Mouse (Mus musculus): ENCODE results near the gene Gm4952. TPM values are rescaled to one million over a fixed set of nuclear protein-coding genes. Genes with fewer than 3 reads are reported as not detected.
A peak's percentile ranks its signal among the peaks of the same experiment; 100 is the strongest.

Gene Gm4952
- not detected in 2 replicates for polyA plus RNA-seq (2016; fragmentation: Nextera tagmentation; extraction: Ambion mirVana)

DNA sequence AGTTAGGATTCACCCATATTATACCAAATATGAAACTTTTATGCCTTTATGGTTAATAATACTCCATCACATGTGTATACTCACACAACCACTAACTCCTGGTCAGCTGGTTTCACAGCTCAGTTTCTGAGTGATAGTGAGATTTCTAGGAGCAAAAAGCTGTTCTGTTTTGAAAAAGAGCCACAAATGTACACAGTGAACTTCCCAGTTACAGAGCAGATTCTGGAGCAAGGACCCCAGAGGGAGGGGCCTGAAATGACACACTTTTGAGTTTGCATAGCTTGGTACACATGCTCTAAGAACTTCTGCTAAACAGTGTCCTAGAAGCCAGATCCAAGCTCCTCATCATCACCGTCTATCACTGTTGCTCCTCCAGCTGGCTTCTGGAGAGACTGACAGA is at the start of gene Gm4952:
Gene Gm4952 (plus strand): TSS at position 301 of the 400 bp plus-strand sequence.
- H3K27me3 ChIP-seq (ENCODE audit: poor library complexity, severe bottlenecking) = peaks cover 18% of the 10 kb centered on the region
- no peak within 1 kb of the TSS for H3K27ac ChIP-seq
- no peaks in the 10 kb centered on the region for H3K9me3 ChIP-seq
- no peak for DNase-seq (ENCODE audit: extremely low spot score, low spot score)
- H3K4me3 ChIP-seq = no peak within 1 kb of the TSS
- H3K4me1 ChIP-seq = peaks cover 7% of the 10 kb centered on the region; the same call in 1 of the 2 replicates
- H3K36me3 ChIP-seq (replicated peaks) = no peaks in the 10 kb centered on the region
- WGBS = 69% methylated on average over 1 of the region's 1 CpGs

DNA sequence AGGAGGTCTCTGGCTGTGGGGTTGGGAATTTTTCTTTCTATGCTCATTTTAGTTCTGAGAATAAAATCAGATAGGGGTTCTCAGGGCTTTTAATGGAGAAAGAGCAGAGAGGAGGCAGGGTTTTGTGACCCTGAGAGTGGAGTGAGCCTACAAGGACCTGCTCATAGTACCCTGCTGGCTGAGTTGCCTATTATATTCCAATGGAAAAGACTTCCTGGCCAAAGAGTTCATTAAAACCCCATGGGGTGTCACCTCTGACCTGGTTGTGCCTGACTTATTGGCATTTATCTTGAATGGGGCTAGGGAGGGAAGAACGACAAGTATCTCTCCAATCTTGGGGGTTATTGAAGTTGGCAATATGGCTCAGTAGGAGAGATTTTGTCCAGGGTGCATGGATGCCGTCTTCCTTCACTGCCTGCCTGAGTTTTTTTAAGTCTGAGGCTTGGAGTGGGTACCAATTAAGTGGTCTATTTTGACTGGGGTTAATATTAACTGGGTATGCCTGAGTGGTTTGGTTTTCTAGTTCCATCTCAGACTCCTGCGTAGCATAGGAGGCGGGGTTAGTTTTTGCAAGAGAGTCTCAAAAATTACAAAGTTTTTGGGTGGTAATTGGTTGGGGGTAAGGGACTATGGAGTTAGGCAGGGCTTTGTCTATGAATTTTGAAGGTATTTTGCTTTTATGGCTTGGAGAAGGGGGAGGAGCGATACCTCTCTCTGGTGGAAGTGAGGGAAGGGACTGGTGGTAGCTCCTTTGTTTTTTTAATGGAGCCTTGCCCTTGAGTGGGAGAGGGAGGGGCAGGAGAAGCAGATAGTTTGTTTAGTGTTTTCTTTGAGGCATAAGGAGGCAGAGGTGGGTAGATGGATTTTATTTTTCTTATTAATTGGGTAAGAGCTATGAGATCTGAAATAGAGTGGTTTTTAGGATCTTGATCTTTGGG is 49.5 kb upstream of the Gm4952 start:
- H3K27ac ChIP-seq = no peak overlapping the region
- no peaks in the 10 kb centered on the region for H3K27me3 ChIP-seq (ENCODE audit: poor library complexity, severe bottlenecking)
- 79% methylated on average over 5 of the region's 5 CpGs for whole genome bisulfite sequencing
- no peak overlapping the region for H3K4me3 ChIP-seq
- H3K4me1 ChIP-seq = no peaks in the 10 kb centered on the region
- H3K36me3 ChIP-seq (replicated peaks) = no peaks in the 10 kb centered on the region
- H3K9me3 ChIP-seq = no peaks in the 10 kb centered on the region; the same call in 1 of the 2 replicates
- DNase-seq (ENCODE audit: extremely low spot score, low spot score) = no peak

DNA sequence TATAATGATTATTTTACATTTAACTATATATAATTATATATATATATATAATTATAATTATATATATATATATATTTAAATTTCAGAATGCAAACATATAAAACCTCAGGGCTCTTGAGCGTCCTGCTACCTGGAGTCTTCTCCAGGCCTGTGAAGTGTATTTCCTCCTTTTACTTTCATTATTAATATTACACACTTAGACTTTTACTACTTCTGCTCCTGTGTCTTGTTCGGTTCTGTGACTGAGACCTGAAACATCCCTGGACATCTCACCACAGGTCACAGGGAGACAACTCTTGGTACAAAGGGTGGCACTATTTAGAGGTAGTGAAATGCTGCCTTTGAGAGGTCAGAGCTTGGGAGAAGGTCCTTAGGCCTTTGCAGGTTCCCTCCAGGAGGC is 43.5 kb upstream of the Gm4952 start:
- no peak overlapping the region for H3K4me3 ChIP-seq
- no peak overlapping the region for H3K27ac ChIP-seq
- H3K9me3 ChIP-seq = no peaks in the 10 kb centered on the region
- 92% methylated on average over 2 of the region's 2 CpGs for WGBS
- H3K36me3 ChIP-seq (replicated peaks) = no peaks in the 10 kb centered on the region
- no peak for DNase-seq (ENCODE audit: extremely low spot score, low spot score)
- H3K4me1 ChIP-seq = no peaks in the 10 kb centered on the region
- H3K27me3 ChIP-seq (ENCODE audit: poor library complexity, severe bottlenecking) = no peaks in the 10 kb centered on the region

DNA sequence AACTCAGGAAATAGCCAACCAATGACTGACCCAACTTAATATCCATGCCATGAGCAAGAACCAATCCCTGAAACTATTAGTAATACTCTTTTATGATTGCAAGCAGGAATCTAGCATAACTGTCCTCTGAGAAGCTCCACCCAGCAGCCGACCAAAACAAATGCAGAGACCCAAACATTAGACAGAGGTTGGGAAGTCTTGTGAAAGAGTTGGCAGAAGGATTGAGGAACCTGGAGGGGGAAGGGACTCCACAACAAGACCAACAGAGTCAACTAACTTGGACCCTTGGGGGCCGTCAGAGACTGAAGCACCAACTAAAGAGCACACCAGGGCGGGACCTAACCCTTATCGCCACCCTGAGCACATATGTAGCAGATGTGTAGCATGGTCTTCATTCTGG is 41.6 kb upstream of the Gm4952 start:
- no peak overlapping the region for H3K27ac ChIP-seq
- no peaks in the 10 kb centered on the region for H3K36me3 ChIP-seq (replicated peaks)
- no peaks in the 10 kb centered on the region for H3K9me3 ChIP-seq
- WGBS = 95% methylated on average over 4 of the region's 4 CpGs
- H3K27me3 ChIP-seq (ENCODE audit: poor library complexity, severe bottlenecking) = no peaks in the 10 kb centered on the region
- DNase-seq (ENCODE audit: extremely low spot score, low spot score) = no peak
- no peak overlapping the region for H3K4me3 ChIP-seq
- no peaks in the 10 kb centered on the region for H3K4me1 ChIP-seq

DNA sequence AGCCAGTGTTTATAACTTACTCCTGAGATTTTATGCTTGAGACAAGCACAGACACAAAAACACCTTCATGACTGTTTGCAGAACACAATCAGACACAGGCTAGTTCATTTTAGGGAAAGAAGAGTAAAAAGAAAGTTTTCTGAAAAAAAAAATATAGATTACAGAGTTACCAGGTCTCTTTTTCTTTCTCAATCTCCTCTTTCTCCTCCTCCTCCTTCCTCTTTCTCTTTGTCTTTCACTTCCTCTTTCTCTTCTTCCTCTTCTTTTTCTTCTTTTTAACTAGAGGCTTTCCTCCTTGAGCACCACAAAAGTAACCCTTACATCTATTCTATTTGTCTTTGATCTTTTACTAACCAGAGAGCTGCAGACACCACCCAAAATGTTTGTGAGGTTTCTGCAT is 35.6 kb upstream of the Gm4952 start:
- Histone ChIP-seq H3K27me3 (ENCODE audit: poor library complexity, severe bottlenecking) (no peaks in the 10 kb centered on the region), H3K4me3 (no peak overlapping the region), H3K27ac (no peak overlapping the region), H3K9me3 (no peaks in the 10 kb centered on the region), H3K36me3 (replicated peaks) (no peaks in the 10 kb centered on the region), H3K4me1 (no peaks in the 10 kb centered on the region)
- no peak for DNase-seq (ENCODE audit: extremely low spot score, low spot score)

DNA sequence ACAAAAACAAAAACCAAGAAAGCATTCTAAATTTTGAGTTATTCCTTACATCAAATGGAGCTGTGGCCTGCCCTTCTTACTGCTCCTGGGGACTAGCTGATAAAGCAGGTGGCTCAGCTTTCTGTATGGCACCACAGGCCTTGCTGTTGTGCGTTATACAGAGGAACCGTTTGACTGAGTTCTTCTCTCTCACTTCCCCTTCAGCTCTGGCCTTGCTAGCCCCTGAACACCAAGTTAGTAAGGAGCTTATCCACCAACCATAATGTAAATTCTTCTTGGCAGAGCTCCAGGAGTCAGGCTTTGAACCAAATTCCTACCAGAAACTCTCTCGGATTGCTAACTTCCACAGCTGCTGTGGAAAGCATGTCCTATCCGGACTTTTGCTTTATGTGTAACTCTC is 32.8 kb upstream of the Gm4952 start:
- no peaks in the 10 kb centered on the region for H3K9me3 ChIP-seq
- 82% methylated on average over 4 of the region's 4 CpGs for WGBS
- no peaks in the 10 kb centered on the region for H3K36me3 ChIP-seq (replicated peaks)
- no peak overlapping the region for H3K27ac ChIP-seq
- H3K4me3 ChIP-seq = no peak overlapping the region
- DNase-seq (ENCODE audit: extremely low spot score, low spot score) = no peak
- H3K27me3 ChIP-seq (ENCODE audit: poor library complexity, severe bottlenecking) = no peaks in the 10 kb centered on the region
- no peaks in the 10 kb centered on the region for H3K4me1 ChIP-seq

DNA sequence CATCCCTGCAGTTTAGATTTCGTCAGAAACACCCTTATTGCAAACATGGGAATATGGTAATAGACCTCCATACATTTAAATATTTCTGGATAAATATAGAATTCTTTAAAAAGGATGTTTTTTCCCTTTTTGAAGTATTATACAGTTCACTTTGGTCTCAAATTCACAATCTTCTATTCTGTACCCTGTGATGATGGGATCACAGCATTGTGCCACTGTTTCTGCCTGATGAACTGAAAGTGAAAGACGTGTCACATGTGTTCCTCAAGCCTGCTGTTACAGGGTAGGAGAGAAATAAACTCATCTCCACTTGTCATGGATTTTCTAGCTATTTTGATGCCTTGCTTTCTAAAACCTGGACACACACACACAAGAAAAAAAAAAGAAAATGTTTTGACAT is 28.9 kb upstream of the Gm4952 start:
- H3K9me3 ChIP-seq = no peaks in the 10 kb centered on the region
- WGBS = 81% methylated on average over 2 of the region's 2 CpGs
- DNase-seq (ENCODE audit: extremely low spot score, low spot score) = no peak

DNA sequence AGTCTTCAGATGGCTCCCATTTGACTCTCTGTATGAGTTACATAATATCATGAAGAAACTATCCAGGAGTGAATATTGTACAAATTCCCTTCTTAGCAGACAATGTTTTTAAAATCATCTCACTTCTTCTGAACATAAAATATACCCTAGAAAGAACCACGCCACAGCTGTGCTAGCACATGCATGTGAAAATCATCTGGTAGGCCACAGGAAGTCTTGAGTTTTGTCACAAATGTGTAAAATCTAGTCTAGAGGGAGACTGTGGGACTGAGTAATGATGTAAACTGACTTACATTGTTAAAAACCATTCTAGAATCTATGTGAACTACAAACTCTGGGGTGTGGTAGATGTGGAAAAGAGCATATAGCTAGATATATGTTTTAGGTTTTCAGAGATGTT is 28.1 kb upstream of the Gm4952 start:
- 93% methylated on average over 1 of the region's 1 CpGs for WGBS
- no peak for DNase-seq (ENCODE audit: extremely low spot score, low spot score)

More for the DNA sequence above, 28.9 kb upstream of the Gm4952 start:
- H3K27ac ChIP-seq = no peak overlapping the region
- peaks cover 19% of the 10 kb centered on the region for H3K4me1 ChIP-seq
- no peak overlapping the region for H3K4me3 ChIP-seq
- H3K27me3 ChIP-seq (ENCODE audit: poor library complexity, severe bottlenecking) = no peaks in the 10 kb centered on the region
- H3K36me3 ChIP-seq (replicated peaks) = no peaks in the 10 kb centered on the region

DNA sequence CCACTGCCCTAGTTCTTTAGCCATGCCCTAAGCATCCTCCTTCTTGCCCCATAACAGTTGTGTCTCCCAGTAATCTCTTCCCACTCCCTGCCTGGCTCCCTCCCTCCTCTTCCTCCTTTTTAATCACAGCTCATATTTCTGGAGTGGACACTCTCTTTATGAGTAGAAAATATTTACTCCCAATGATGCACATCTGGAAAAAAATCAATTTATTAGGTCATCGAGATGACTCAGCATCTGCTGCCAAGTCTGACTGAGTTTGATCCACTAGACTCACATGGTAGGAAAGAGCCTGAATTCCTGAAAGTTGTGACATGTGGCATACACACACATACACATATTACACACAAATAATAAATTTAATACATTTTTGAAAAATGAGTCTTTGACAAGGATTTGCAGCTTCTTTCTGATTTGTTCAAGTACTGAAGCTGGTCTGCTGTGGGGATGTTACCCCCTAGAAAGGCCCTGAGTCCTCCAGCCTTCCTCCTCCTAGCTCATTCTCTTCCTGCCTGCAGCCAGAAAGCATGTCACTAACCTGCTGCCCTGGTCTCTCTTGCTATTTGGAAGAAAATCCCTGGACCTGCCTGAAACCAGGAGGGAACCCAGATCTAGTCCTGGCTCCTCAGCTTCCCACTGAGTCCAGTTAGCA is 27.0 kb upstream of the Gm4952 start:
- Histone ChIP-seq H3K27ac (peak overlapping the region; percentile 74), H3K9me3 (no peaks in the 10 kb centered on the region), H3K4me1 (peaks cover 19% of the 10 kb centered on the region), H3K27me3 (ENCODE audit: poor library complexity, severe bottlenecking) (no peaks in the 10 kb centered on the region), H3K36me3 (replicated peaks) (peaks cover 8% of the 10 kb centered on the region), H3K4me3 (peak overlapping the region; percentile 50)
- 95% methylated on average over 1 of the region's 1 CpGs for WGBS
- no peak for DNase-seq (ENCODE audit: extremely low spot score, low spot score)

More for the DNA sequence above, 28.1 kb upstream of the Gm4952 start:
- Histone ChIP-seq H3K9me3 (no peaks in the 10 kb centered on the region), H3K27ac (no peak overlapping the region), H3K27me3 (ENCODE audit: poor library complexity, severe bottlenecking) (no peaks in the 10 kb centered on the region), H3K4me1 (peaks cover 19% of the 10 kb centered on the region), H3K36me3 (replicated peaks) (no peaks in the 10 kb centered on the region; the same call in 1 of the 2 replicates), H3K4me3 (no peak overlapping the region)

DNA sequence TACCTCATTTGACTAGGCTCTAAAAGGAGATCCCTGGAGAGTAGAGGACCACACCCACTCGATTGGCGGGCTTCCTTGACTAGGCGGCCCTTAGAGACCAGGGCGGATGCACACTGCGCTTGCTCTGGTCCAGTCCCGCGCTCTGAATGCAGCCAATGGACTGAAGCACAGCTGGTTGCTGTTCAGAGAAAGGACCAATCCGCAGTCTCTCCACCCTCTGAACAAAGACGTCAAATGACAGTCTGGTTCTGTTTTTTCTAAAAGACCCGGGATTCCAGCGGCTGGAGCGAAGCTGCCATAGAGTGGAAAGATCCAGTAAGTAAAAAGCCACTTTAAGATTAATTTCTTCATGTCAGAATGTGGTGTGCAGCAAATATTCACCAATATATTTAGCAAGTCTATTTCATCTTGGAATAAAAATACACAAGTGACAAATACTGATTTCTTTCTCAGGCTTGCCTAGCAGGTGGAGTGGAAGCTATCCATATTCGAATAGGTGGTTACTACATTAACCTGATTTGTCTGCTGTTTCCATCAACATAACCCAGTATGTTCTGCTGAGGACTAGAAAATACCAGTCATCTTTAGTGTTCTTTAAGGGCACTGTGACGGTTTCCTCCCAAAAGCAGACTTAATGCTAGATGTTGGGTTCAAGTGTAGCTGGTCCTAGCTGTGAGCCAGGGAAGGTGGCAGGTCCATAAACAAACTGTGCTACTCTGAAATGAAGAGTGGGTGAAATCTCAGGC is 26.3 kb upstream of the Gm4952 start:
- DNase-seq (ENCODE audit: extremely low spot score, low spot score) = peak; percentile 82
- Histone ChIP-seq H3K27ac (peak overlapping the region; percentile 74), H3K27me3 (ENCODE audit: poor library complexity, severe bottlenecking) (no peaks in the 10 kb centered on the region), H3K36me3 (replicated peaks) (peaks cover 15% of the 10 kb centered on the region), H3K4me3 (peak overlapping the region; percentile 50), H3K4me1 (peaks cover 19% of the 10 kb centered on the region), H3K9me3 (no peaks in the 10 kb centered on the region)
- 10% methylated on average over 14 of the region's 14 CpGs for WGBS

DNA sequence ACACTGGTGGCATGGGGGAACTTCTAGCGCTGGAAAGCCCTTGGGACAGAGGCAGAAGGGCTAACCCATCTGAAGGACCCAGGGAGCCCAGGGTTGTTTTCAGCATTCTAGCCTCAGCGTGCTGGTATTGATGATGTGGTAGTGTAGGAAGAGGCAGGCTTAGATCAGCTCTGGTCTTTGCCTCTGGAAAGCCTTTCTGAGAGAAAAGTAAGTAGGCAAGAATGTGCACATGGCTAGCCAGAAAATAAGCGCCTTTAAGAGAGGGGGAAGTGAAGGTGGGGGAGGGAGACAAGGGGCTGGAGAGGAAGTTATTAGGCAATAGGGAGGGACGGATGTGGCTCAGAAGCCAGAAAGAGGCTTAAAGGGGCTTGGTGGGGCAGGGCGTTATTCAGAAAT is 25.8 kb upstream of the Gm4952 start:
- Histone ChIP-seq H3K4me1 (peaks cover 19% of the 10 kb centered on the region), H3K4me3 (peak overlapping the region; percentile 50), H3K27ac (peak overlapping the region; percentile 74), H3K9me3 (no peaks in the 10 kb centered on the region), H3K36me3 (replicated peaks) (peaks cover 21% of the 10 kb centered on the region), H3K27me3 (ENCODE audit: poor library complexity, severe bottlenecking) (no peaks in the 10 kb centered on the region)
- WGBS = 26% methylated on average over 5 of the region's 5 CpGs
- no peak for DNase-seq (ENCODE audit: extremely low spot score, low spot score)

DNA sequence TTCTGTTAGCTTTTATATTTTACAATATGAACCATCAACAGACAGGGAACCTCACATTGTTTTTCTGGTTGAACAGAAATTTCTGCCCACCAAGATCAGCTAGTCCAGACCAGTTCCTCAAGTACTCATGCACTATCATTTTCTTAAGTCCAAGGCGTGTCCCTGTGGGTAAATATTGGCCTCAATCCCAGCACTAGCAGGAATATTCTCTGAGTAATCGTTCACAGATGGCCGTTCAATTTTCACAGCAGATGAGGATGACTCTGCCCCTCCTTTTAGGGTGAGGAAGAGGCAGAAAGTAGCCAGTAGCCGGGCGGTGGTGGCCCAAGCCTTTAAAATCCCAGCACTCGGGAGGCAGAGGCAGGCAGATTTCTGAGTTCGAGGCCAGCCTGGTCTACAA is 24.7 kb upstream of the Gm4952 start:
- Histone ChIP-seq H3K4me1 (peaks cover 19% of the 10 kb centered on the region), H3K9me3 (no peaks in the 10 kb centered on the region), H3K27me3 (ENCODE audit: poor library complexity, severe bottlenecking) (no peaks in the 10 kb centered on the region), H3K27ac (no peak overlapping the region), H3K36me3 (replicated peaks) (peaks cover 23% of the 10 kb centered on the region), H3K4me3 (no peak overlapping the region)
- WGBS = 93% methylated on average over 7 of the region's 7 CpGs
- no peak for DNase-seq (ENCODE audit: extremely low spot score, low spot score)

Measured in forebrain, embryonic 10.5 days (tissue).